Mouse (Mus musculus) cortical plate, adult 2 months (tissue): Measurements from ENCODE around the gene Parn.

ENCODE experiments used
- CTCF ChIP-seq: fragments of 200-500 bp; IDR thresholded peaks from 2 replicates; pipeline ENCODE4 v1.5.1; 2011; ENCODE audit warnings: mild to moderate bottlenecking, control low read depth, low read length; ENCODE audit not compliant: insufficient read depth; ENCODE audit errors: extremely low read depth
- POLR2A ChIP-seq: fragments of 200-500 bp; IDR thresholded peaks from 2 replicates; pipeline ENCODE4 v1.6.1; 2011; ENCODE audit warnings: mild to moderate bottlenecking, low read length, control low read depth; ENCODE audit not compliant: insufficient read depth; ENCODE audit errors: extremely low read depth

DNA sequence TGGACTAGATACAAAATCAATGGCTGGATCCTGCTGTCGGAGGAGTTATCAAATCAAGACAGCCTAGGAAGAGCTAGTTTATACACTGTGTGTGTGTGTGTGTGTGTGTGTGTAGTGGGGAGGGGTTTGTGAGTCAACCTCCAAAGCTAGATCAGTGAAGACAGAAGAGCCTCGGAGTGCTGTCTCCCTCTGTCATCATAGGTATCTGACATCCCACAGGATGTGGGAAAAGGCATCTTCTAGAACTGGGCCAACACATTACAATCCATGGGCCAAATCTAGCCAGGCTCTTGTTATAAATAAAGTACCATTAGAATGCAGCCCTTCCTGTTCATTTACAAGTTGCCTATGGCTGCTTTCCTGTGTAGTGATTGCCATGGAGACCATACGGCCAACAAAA is 163.5 kb downstream of the Parn start:
- TF ChIP-seq CTCF (no peak), POLR2A (no peak)
